Mouse (Mus musculus): ENCODE data around the gene Asb1.
A peak's percentile ranks its signal among the peaks of the same experiment; 100 is the strongest.

The Asb1 gene

DNA sequence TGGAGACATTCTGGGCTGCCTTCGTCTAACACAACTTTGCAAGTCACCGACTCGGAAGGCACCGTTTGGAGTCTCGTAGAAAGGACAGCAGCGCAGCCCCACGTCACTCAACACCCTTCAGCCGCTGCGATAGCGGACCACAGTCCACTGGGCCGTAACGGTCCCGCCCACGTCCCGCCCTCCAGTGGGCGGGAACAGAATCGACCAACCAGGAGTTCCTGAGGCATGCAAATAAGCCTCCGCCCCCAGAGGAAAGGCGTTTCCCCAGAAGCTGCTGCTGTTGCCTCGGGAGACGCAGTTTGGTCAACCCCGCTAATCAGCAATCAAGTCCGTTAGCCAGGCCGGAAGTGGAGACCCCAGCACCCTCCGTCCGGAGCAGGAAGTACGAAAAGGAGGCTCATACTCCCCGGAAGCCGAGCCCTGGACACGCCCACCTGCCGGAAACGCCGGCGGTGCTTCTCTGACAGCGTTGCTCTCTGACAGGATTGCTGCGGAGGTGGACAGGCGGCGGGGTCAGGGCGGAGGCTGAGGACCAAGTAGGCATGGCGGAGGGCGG, at the start of gene Asb1:
Gene Asb1 (plus strand): TSS at position 274 of the 556 bp plus-strand sequence.
- DNase-seq = peak; percentile 95

DNA sequence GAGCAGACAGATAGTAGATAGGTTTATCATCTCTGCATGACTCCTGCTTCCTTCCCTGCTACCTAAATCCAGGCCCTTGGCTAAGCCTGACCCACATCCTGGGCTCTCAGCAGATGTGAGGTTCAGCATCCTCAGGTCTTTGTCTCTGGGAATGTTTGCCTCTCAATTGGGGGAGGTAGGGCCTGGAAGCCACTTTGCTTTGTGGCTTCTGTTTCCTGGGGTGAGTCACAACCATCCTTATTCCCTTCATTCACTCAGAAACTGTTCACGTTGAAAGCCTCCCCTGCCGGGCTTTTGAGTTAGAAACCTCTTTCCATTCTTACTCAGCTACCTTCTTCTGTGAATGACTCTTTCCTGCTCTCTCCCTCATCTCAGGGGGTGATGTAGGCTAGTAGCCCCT, 47.6 kb upstream of the Asb1 start:
- no peak for DNase-seq

DNA sequence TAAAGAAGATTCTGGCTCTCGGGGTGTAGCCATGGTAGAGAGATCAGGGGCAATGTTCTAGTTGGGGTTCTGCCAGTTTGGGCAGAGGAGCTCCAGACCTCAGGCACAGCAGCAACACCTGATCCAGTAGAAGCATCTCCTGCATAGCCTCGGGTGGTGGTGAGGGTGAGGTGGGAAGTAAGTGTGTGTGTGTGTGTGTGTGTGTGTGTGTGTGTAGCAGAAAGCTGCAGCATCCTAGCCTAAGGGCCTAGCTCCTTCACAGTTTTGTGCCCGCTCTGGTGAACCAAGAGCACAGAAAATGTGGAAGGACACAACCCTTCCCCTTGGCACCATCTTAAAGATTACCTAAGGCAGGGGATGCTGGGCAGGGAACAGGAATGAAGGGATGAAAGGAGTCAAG, 46.4 kb upstream of the Asb1 start:
- no peak for DNase-seq

DNA sequence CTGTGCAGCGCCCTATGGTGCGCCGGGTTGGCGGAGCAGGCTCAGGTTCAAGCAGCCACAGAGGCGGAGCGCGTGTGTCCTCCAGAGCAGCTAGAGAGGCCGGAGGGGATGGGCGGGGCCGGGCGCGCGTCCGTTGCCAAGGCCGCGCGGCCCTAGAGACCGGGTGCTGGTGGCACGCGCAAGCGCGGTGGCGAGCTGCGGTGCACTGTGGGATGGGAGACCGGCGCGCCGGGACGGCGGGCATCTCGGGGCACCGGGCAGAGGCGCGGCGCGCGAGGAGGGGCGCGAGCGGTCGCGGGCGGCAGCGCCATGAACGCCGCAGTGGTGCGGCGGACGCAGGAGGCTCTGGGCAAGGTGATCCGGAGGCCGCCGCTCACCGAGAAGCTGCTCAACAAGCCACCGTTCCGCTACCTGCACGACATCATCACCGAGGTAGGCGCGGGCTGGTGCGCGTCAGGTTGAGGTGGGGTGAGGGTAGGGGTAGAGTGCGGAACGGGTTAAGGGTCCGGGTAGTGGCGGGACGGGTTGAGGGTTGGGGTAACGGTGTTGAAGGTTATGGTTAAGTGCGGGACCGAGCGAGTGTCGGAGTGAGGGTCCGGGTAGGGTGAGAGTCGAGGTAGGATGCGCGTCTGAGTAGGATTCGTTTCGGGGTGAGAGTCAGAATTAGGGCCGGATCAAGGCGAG, 45.7 kb upstream of the Asb1 start, which contains the start of gene Traf3ip1:
Gene Traf3ip1 (plus strand): TSS at position 191 of the 684 bp plus-strand sequence.
- DNase-seq = peak; percentile 95

DNA sequence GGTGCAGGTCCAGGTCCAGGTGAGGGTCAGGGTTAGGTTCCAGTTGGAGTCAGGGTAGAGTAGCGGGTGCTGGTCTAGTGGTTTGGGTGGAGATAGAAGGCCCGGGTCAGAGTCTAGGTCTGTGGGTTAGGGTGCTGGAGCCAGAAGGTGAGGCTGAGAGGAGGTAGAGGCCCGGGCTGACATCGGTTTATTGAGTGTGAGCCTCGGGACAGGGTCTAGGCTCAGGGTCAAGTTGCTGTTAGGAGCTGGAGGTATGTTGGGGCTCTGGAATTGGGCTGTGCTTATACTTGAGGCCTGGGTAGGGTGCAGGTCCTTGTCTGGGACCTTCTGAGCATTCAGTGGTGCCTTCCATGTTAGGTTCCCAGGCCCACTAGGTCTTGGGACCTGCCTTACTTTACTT, 45.0 kb upstream of the Asb1 start:
- DNase-seq = no peak

DNA sequence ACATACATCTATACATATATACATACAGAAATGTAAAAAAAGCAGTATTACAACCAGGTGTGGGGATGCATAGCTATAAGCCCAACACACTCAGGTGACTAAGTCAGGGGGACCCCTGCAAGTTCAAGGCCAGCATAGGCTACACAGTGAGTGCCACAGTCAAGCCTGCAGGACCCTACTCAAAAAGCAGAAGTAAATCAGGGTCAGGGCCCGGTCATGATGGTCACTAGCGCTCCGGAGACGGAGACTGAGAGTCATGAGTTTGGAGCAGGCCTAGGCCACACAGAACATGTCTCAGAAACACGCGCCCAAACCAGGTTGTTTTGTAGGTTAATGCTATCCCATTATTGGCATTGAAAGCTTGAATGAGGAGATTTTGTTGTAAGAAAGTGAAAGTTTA, 41.8 kb upstream of the Asb1 start:
- DNase-seq = no peak

DNA sequence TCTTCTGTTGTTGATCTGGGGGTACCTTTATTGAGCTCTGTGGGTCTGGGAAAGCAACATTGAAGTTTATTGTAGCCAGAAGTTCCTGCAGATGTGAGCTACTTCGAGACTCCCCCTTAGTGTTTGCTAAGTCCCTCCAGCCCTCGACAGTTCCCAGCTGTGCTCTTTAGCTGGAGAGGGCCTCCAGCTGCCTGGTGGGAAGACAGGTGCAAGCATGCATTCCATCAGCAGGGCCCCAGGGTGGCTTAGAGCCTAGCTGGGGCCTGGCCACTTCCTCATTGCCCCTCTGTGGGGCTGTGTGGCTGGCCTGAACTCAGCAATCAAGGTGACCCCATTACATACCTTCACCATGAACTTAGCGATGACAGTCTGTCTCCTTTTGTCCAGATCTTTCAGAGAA, 35.7 kb upstream of the Asb1 start:
- DNase-seq = no peak

DNA sequence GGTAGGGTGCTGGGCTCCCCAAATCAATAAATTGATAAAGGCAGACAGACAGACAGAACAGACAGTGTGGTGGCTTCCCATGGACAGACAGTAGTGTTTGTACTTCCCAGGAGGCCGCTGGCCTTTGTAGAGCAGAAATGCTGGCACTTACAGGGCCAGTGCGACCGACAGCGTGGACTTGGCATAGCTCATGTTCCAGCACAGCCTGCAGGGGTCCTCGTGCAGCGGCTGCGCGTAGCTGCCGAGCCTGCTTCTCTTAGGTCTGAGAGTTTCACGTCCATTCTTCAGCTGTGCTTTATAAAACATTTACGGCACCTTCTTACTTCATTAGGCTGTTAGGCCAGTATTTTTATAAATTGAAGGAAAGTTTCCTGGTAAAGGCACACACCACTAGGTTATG, 25.4 kb upstream of the Asb1 start:
- no peak for DNase-seq

DNA sequence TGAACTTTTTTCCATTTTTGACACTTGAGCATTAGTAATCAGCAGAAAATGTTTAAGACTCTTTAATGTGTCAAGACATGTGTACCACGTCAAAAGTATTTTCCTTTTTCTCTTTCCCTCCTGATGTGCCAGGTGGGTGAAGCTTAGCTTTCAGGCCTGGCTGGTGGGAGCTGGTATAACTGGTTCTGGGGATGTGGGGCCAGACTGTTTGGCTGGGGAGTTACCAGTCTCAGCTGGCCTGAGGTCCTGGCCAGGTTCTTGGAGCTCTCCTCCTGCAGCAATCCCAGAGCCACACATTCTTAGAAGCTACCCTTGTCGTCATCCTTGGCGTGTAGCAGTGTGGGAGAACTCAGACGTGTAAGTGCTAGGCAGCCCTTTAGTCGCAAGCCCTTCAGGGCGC, 24.7 kb upstream of the Asb1 start:
- DNase-seq = no peak

DNA sequence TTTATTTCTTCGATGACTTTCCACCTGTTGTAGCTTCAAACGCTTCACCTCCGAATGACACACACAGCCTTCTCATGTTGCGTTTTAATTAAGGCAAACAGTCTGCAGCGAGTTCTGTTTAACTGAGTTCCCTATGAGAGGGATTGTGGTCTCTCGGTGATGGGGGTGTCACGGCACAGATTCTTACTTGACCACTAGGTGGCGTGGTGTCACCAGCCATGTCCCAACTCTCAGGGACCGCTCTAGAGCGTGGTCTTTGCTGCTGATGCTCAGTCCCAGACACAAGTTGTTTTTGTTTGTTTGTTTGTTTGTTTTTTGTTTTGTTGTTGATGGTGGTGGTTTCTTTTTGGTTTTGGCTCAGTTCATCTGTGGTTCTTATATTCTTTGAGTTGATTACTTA, 16.6 kb upstream of the Asb1 start:
- DNase-seq = peak; percentile 61

DNA sequence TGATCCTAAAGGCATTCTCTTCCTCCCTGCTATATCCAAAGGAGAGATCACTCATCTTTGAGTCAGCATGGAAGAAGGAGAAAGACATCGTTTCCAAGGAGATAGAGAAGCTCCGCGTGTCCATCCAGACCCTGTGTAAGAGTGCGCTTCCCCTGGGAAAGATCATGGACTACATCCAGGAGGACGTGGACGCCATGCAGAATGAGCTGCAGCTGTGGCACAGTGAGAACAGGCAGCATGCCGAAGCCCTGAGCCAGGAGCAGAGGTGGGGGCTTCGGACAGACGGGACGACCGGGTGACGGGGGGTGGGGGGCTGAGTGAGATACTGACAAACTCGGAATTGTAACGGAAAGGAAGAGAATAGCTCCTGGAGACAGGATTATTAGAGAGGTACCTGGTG, 14.5 kb upstream of the Asb1 start:
- no peak for DNase-seq

DNA sequence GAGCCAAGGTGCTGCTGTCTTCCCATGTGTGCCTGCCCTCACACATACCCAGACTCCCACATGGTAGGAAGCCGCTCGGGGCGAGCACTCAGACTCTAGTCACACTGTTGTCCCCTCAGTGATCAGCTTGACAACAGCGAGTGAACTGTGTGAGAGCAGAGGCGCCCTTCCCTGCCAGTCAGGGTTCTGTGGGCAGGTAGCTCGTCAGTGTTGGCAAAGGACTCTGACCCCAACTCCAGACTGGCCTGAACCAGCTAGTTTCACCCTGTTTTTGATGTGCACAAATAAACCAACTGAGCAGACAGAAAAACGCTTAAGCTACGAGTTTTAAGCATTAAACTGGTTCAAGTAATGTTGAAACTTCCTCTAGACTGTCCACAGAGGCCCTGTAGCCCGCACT, 10.2 kb upstream of the Asb1 start:
- DNase-seq = no peak

DNA sequence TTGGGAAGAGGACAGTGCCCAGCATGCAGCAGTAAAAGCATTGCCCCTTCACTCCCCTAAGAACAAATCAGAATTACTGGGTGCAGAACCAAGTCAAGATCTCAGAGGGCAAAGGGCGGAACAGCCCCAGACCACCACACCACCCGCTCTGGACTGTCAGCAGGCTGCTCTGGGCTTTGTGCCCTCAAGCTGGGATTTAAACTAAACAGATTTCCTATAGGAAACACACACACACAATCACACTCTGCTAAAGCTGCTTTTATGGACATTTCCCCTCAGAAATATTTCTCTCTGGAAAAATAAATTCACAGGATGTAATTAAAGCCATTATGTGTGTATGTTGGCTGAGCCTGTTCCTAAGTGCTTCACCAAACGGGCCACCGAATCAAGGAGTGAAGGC, 8.1 kb upstream of the Asb1 start:
- no peak for DNase-seq

DNA sequence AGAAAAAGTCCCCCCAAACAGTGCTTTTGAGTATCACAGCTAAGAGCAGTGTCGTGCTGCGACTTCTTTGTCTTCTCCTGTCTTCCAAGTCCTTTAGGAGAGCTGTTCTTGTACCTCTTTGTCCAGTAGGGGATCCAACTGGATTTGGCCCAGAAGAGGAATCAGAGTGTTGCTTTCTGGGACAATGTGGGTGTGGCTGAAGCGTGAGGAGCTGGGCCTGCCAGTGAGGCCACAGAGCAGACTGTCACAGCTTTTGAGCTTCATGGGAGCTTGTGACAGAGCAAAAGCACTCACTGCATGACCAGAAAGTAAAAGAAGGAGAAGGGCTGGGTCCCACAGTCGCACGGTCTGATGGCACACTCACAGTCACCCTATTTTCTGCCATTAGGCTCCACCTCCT, 7.5 kb upstream of the Asb1 start:
- no peak for DNase-seq

DNA sequence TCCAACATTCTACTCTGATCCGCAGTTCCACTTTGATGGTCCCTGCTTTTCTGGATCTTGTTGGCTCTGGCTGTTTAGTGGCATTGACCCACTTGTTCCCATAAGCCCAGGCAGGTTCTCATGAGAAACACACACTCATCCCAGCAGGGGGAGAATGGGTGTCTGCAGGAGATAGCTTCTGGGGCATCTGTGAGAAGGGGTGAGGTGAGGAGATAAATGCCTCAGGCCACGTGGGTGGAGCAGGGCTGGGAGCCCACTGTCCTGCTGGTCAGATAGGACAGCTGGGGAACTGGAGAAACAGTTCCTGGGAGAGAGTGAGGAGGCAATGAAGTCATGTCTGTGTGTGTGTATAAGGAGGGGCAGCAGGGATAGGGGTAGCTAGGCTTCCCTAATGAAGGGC, 6.9 kb upstream of the Asb1 start:
- DNase-seq = no peak

DNA sequence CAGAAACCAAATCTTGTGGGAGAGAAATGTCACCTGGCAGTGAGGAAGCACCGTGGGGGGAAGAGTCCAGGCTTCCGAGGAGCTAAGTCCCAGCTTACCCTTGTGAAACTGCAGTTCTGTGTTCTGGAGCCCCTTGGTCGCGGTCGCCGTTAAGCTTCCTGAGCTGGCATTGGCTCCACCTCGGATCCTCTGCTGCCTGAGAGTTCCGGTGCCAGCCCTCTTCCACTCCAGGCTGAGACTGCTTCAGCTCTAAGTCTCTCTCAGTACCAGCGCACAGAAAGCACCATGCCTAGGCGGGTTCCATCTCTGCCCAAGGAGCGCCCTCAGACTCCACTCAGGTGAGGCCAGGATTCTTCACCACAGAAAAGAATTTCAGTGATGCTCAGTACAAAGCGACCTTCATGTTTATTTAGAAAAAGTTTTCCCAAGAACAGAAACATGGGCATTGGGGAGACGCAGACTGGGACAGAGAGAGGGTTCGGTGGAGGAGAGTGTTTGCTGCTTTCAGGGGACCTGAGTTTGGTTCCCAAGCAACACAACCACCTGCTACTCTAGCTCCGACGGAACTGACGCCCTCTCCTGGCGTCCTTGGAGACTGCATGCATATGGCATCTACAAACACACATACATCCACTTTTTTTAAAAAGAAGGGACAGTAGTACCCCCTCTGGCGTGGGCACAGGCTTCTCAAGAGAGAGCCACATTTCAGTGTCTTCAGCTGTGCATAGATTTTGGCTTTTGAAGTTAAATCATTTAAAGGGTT, 6.2 kb upstream of the Asb1 start:
- no peak for DNase-seq

DNA sequence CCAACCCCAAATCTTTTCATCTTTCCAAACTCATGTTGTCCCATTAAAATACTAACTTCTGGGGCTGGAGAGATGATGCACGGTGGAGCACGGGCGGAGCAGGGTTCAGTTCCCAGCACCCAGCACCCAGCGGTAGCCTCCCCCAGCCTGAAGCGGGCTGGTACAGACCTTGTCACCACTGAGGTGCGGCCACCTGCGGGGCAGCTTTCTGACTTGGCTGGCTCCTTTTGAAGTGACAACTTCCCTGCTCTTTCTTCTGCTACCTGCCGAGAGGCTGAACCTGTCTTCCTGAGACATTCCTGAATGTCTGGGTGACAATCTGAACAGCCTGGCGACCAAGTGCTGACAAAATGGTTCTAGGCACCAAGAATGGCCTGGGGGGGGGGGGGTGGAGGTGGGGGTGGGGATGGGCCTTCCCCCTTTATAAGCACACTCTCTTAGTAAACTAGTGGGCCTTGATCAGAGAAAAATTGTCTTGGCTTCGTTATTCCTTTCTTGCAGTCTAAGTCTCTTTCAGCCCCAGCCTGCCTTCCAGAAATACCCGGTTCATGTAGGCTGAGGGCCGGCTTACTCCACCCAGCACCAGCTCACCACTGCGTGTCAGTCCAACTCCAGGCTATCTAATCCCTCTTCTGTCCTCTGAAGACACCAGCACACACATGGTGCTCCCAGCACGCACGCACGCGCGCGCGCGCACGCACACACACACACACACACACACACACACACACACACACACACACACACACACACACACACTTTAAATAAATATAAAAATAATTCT, 2.4 kb upstream of the Asb1 start:
- no peak for DNase-seq

DNA sequence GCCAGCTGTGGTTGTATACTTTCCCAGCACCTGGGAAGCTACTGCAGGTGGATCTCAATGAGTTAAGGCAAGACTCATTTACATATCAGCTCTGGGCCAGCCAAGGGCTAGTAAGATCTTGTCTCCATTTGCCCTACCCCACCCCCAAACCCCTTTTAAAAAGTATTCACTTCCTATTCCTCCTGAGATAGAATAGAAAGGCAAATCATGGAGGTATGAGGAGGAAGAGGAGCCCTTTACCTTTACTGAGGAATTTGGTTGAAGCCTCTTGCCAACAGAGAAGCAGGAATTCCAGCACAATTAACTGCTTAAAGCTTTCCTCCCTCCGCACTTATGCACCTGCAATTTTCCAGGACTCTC, 1.8 kb upstream of the Asb1 start:
- DNase-seq = no peak

DNA sequence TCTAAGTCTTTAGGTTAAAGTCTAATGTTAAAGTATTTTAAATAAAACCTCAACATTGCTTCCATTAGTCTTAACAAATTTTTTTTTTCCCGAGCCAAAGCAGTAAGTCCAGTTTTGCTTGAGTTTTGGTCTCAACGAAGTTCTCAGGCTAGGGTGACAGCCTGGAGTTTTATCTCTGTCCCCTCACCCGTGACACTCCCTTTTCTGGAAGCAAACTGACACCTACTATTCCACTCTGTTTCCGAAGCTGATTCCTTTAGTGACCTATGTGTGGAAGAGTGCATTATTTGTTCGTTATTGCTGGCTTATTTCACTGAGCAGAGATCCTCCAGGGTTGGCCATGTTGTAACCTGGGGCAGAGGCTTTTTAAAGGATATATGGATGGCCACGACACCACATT, 1.1 kb upstream of the Asb1 start:
- no peak for DNase-seq

DNA sequence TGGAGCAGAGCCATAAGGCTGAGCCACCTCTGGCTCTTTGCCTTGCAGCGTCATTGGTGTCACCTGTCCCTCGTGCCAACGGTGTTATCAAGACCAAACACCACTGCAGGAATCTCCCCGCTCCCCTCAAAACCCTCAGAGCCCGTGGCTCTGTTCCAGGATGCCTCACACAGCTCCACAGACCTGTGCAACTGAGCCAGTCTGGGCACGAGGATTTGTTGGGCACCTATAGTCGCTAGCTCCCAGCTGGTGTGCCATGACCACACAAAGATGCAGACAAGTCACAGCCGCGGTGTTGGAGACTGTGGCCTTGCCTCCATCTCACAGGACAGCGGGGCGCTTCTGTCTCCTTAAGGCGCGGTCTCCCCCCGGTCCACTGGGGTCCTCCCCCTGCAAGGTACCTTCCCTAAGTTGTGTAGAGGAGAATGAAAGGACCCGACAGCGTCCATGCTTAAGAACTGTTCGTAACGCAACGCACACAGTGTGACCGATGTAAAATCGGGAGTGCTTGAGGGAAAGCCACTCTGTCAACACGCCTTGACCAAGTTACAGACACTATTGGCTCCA, 557 bp upstream of the Asb1 start:
- DNase-seq = peak; percentile 18

DNA sequence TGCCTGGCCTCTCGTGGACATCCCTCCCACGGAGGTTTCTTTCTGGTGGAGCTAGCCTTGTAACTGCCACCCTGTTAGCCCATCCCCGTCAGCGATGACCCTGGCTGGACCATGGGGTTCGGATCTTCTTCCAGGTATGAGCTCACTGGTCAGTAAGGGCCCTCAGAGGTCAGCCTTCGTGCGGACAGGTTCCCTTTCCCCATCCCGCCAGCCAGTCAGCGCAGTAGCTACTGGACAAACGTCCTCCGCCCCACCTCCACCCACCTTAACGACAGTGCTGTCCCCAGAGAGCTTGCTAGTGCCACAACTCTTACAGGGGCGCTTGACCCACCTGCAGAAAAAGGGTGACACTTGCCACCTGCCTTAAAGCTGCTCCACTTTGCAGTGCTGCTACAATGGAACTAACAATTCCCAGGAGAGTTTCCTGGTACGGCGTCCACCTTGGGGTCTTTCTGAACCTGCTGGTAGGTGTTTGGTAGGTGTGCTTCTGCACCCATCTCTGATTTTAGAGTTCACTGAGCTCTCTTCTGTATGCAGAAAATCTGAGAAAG, 773 bp downstream of the Asb1 start:
- DNase-seq = no peak

DNA sequence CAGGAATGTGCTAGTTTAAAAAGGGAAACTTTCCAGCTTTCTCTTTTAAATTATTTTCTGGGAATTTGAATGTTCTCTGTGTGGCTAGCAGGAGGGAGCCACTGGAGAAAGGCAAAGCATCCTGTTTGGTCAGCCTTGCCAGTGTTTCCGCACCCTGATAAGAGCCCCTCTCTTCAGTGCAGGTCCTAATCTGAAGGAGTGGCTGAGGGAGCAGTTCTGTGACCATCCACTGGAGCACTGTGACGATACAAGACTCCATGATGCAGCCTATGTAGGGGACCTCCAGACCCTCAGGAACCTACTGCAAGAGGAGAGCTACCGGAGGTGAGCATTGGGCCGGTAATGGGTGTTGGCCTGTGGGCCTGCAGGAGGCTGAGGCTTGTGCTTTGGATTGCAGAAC, 3.6 kb downstream of the Asb1 start:
- DNase-seq = no peak

DNA sequence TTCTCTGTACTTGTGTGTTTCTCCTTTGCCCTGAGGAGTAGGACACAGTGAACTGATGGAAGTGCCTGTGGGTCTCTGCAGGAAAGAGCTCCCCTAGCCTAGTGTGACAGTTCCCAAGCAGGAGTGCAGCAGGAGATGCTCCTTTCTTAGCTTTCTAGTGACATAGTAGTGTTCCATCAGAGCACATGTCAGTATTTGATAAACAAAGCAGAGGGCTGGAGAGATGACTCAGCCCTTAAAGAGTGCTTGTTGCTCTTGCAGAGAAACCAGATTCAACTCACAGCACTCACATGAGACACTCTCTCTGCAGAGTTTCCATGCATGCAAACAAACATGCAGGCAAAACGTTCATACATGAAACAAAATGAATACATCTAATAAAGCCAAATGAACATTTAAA, 4.9 kb downstream of the Asb1 start:
- DNase-seq = no peak
